Mouse (Mus musculus): ENCODE data around the gene Galnt2. TPM values are rescaled to one million over a fixed set of nuclear protein-coding genes. Genes with fewer than 3 reads are reported as not detected.
A peak's percentile ranks its signal among the peaks of the same experiment; 100 is the strongest.

Gene Galnt2
- polyA plus RNA-seq, 1 experiment: 59.4 TPM

- TF ChIP-seq MYOG (IDR thresholded peaks at IDR 0.05; ENCODE audit: control insufficient read depth in 1 of 3, insufficient read depth in 1 of 3, insufficient read length in 2 of 3, low read depth in 2 of 3) (no peak), CEBPB (IDR thresholded peaks at IDR 0.05; ENCODE audit: insufficient read depth, poor library complexity, severe bottlenecking) (no peak), E2F4 (IDR thresholded peaks at IDR 0.05; ENCODE audit: insufficient read depth) (no peak), USF1 (IDR thresholded peaks at IDR 0.05; ENCODE audit: low read depth) (no peak)
- Histone ChIP-seq H3K4me3 (no peak overlapping the region), H3K79me2 (ENCODE audit: control insufficient read depth, insufficient read depth) (peaks cover 46% of the 10 kb centered on the region), H3K4me2 (ENCODE audit: low read depth) (no peak overlapping the region), H3ac (ENCODE audit: control insufficient read depth, insufficient read length) (no peak overlapping the region), H3K36me3 (ENCODE audit: control insufficient read depth, insufficient read depth) (no peaks in the 10 kb centered on the region), H3K27me3 (ENCODE audit: control insufficient read depth, insufficient read depth, insufficient read length) (no peaks in the 10 kb centered on the region)
Observed at GRCm38 (mm10) chr8:124279690-124279985, 48.4 kb downstream of the Galnt2 start.

GRCm38 (mm10) chr8:124281700-124282541 is 50.7 kb downstream of the Galnt2 start:
- H3K4me2 ChIP-seq (ENCODE audit: low read depth): no peak overlapping the region

GRCm38 (mm10) chr8:124282878-124283630 is 51.9 kb downstream of the Galnt2 start:
- H3ac ChIP-seq (ENCODE audit: control insufficient read depth, insufficient read length): no peak overlapping the region
- no peaks in the 10 kb centered on the region for H3K36me3 ChIP-seq (ENCODE audit: control insufficient read depth, insufficient read depth)
- peak overlapping the region; percentile 45 for H3K4me2 ChIP-seq (ENCODE audit: low read depth)
- no peak overlapping the region for H3K4me3 ChIP-seq
- peaks cover 37% of the 10 kb centered on the region for H3K79me2 ChIP-seq (ENCODE audit: control insufficient read depth, insufficient read depth)
- no peak for TF ChIP-seq MYOG (IDR thresholded peaks at IDR 0.05; ENCODE audit: control insufficient read depth in 1 of 3, insufficient read depth in 1 of 3, insufficient read length in 2 of 3, low read depth in 2 of 3)
- no peak for TF ChIP-seq REST (IDR thresholded peaks at IDR 0.05; ENCODE audit: insufficient read depth, insufficient read length)
- no peak for TF ChIP-seq MYOD1 (IDR thresholded peaks at IDR 0.05; ENCODE audit: control insufficient read depth in 1 of 3, insufficient read length in 2 of 3, low read depth in 2 of 3)
- no peak for TF ChIP-seq TCF12 (IDR thresholded peaks at IDR 0.05; ENCODE audit: insufficient read depth, poor library complexity, severe bottlenecking)
- no peak for TF ChIP-seq TCF3 (IDR thresholded peaks at IDR 0.05; ENCODE audit: insufficient read length, low read depth)
- TF ChIP-seq SRF (IDR thresholded peaks at IDR 0.05; ENCODE audit: control insufficient read depth, insufficient read length, low read depth): no peak
- TF ChIP-seq MAX (IDR thresholded peaks at IDR 0.05; ENCODE audit: low read depth): no peak
- TF ChIP-seq POLR2AphosphoS2 (IDR thresholded peaks at IDR 0.05; ENCODE audit: insufficient read length, low read depth): no peak
- TF ChIP-seq POLR2A (IDR thresholded peaks at IDR 0.05; ENCODE audit: insufficient read length, low read depth): no peak
- no peak for TF ChIP-seq E2F4 (IDR thresholded peaks at IDR 0.05; ENCODE audit: insufficient read depth)
- TF ChIP-seq CEBPB (IDR thresholded peaks at IDR 0.05; ENCODE audit: insufficient read depth, poor library complexity, severe bottlenecking): no peak
- TF ChIP-seq USF1 (IDR thresholded peaks at IDR 0.05; ENCODE audit: low read depth): no peak
- H3K27me3 ChIP-seq (ENCODE audit: control insufficient read depth, insufficient read depth, insufficient read length): no peaks in the 10 kb centered on the region

More at GRCm38 (mm10) chr8:124281700-124282541, 50.7 kb downstream of the Galnt2 start:
- Histone ChIP-seq H3ac (ENCODE audit: control insufficient read depth, insufficient read length) (no peak overlapping the region), H3K36me3 (ENCODE audit: control insufficient read depth, insufficient read depth) (no peaks in the 10 kb centered on the region), H3K27me3 (ENCODE audit: control insufficient read depth, insufficient read depth, insufficient read length) (no peaks in the 10 kb centered on the region), H3K79me2 (ENCODE audit: control insufficient read depth, insufficient read depth) (peaks cover 37% of the 10 kb centered on the region), H3K4me3 (no peak overlapping the region)
- TF ChIP-seq MAX (IDR thresholded peaks at IDR 0.05; ENCODE audit: low read depth) (no peak), MYOG (IDR thresholded peaks at IDR 0.05; ENCODE audit: control insufficient read depth in 1 of 3, insufficient read depth in 1 of 3, insufficient read length in 2 of 3, low read depth in 2 of 3) (peak in 1 of 3 experiments; percentile 4)

- Histone ChIP-seq H3K79me2 (ENCODE audit: control insufficient read depth, insufficient read depth) (peaks cover 37% of the 10 kb centered on the region), H3K27me3 (ENCODE audit: control insufficient read depth, insufficient read depth, insufficient read length) (no peaks in the 10 kb centered on the region), H3K4me2 (ENCODE audit: low read depth) (peak overlapping the region; percentile 45), H3ac (ENCODE audit: control insufficient read depth, insufficient read length) (no peak overlapping the region), H3K4me3 (no peak overlapping the region), H3K36me3 (ENCODE audit: control insufficient read depth, insufficient read depth) (no peaks in the 10 kb centered on the region)
- TF ChIP-seq CEBPB (IDR thresholded peaks at IDR 0.05; ENCODE audit: insufficient read depth, poor library complexity, severe bottlenecking) (peak; percentile 99), REST (IDR thresholded peaks at IDR 0.05; ENCODE audit: insufficient read depth, insufficient read length) (no peak), SRF (IDR thresholded peaks at IDR 0.05; ENCODE audit: control insufficient read depth, insufficient read length, low read depth) (no peak), TCF12 (IDR thresholded peaks at IDR 0.05; ENCODE audit: insufficient read depth, poor library complexity, severe bottlenecking) (no peak), MYOD1 (IDR thresholded peaks at IDR 0.05; ENCODE audit: control insufficient read depth in 1 of 3, insufficient read length in 2 of 3, low read depth in 2 of 3) (no peak), POLR2AphosphoS2 (IDR thresholded peaks at IDR 0.05; ENCODE audit: insufficient read length, low read depth) (peak; percentile 4), TCF3 (IDR thresholded peaks at IDR 0.05; ENCODE audit: insufficient read length, low read depth) (no peak), MYOG (IDR thresholded peaks at IDR 0.05; ENCODE audit: control insufficient read depth in 1 of 3, insufficient read depth in 1 of 3, insufficient read length in 2 of 3, low read depth in 2 of 3) (no peak), E2F4 (IDR thresholded peaks at IDR 0.05; ENCODE audit: insufficient read depth) (no peak), MAX (IDR thresholded peaks at IDR 0.05; ENCODE audit: low read depth) (no peak), USF1 (IDR thresholded peaks at IDR 0.05; ENCODE audit: low read depth) (no peak), POLR2A (IDR thresholded peaks at IDR 0.05; ENCODE audit: insufficient read length, low read depth) (peak; percentile 48)
Observed at GRCm38 (mm10) chr8:124283644-124284332, 52.6 kb downstream of the Galnt2 start.

Measured in myocyte (in vitro differentiated cells).